Mouse (Mus musculus): ENCODE data around the gene Chuk.

DNA sequence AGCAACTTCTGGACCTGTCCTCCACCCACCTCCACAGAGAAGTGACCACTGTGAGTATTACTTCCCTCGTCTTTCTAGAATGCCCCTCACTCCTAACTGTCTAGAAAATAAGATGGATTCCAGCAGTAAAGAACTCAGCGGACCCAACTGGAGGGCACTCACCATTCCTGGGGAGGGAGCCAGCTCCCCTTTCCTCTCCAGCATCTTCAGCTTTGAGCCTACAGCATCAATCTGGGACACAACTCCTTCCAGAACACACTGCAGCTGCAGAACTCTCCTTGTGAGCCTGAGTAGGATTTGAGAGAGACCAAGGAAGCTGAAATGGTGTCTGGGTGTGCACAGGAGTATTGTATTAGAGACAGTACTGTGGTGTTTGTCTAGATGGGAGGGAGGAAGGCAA is 41.7 kb upstream of the Chuk start:
- TF ChIP-seq CTCF (IDR thresholded peaks at IDR 0.05; ENCODE audit: control insufficient read depth, insufficient read depth, low read length) (no peak), POLR2A (IDR thresholded peaks at IDR 0.05; ENCODE audit: borderline replicate concordance, control insufficient read depth, low read depth, low read length) (no peak)

Data from bone marrow, adult 2 months (tissue).